Mouse (Mus musculus) limb, embryonic 10.5 days (tissue): ENCODE data around the gene Hoxc9. TPM values are rescaled to one million over a fixed set of nuclear protein-coding genes. Genes with fewer than 3 reads are reported as not detected.

Source experiments
- DNase-seq: peaks from one replicate; pipeline ENCODE4 v3.0.0-alpha.2; 2017; ENCODE audit warnings: low spot score
- H3K27ac ChIP-seq: fragments of 300-500 bp; sonication (generic); 2 replicates; pipeline ENCODE4 v1.5.1; 2016; ENCODE audit warnings: mild to moderate bottlenecking
- H3K27me3 ChIP-seq: fragments of 300-500 bp; sonication (generic); 2 replicates; pipeline ENCODE4 v1.6.1; 2016; ENCODE audit warnings: low read depth, mild to moderate bottlenecking; ENCODE audit not compliant: poor library complexity, severe bottlenecking
- H3K36me3 ChIP-seq: fragments of 300-500 bp; sonication (generic); 2 replicates; pipeline ENCODE4 v1.6.1; 2016; ENCODE audit warnings: mild to moderate bottlenecking, moderate library complexity
- H3K4me1 ChIP-seq: fragments of 300-500 bp; sonication (generic); 2 replicates; pipeline ENCODE4 v1.6.1; 2016
- H3K4me3 ChIP-seq: fragments of 300-500 bp; sonication (generic); 2 replicates; pipeline ENCODE4 v1.5.1; 2016; ENCODE audit warnings: mild to moderate bottlenecking, moderate library complexity
- H3K9me3 ChIP-seq: fragments of 300-500 bp; sonication (generic); replicated peaks from 2 replicates; pipeline ENCODE4 v1.6.1; 2016; ENCODE audit warnings: mild to moderate bottlenecking
- WGBS: fragments of 180-500 bp; shearing (Covaris S2); methylation state at CpG from one replicate; pipeline ENCODE4 v1.1.7; 2016; 5-methylcytosine and 5-hydroxymethylcytosine counted together
- polyA plus RNA-seq: library from polyadenylated mRNA; unstranded; fragments of >200 nt; fragmentation: Nextera tagmentation; extraction: Ambion mirVana; gene quantifications from 2 replicates; pipeline ENCODE4 v1.2.1, GENCODE M21; 2016

The Hoxc9 gene
- polyA plus RNA-seq, 1 experiment from 2014 or later = 6.9 TPM

GRCm38 (mm10) chr15:102999955-103000354 lies 23.7 kb downstream of the Hoxc9 start:
- H3K27me3 ChIP-seq = peaks cover 99% of the 10 kb centered on the region
- DNase-seq = peak; percentile 79
- peaks cover 99% of the 10 kb centered on the region for H3K4me1 ChIP-seq
- under 1% methylated on average over 11 of the region's 11 CpGs for WGBS
- H3K9me3 ChIP-seq = no peaks in the 10 kb centered on the region
- H3K36me3 ChIP-seq = no peaks in the 10 kb centered on the region
- peak overlapping the region; percentile 94 for H3K27ac ChIP-seq
- H3K4me3 ChIP-seq = peak overlapping the region; percentile 56

GRCm38 (mm10) chr15:103000501-103000901 lies 24.3 kb downstream of the Hoxc9 start:
- under 1% methylated on average over 24 of the region's 24 CpGs for WGBS
- Histone ChIP-seq H3K4me3 (peak overlapping the region; percentile 56), H3K27ac (peak overlapping the region; percentile 94), H3K27me3 (peaks cover 99% of the 10 kb centered on the region), H3K9me3 (no peaks in the 10 kb centered on the region), H3K4me1 (peaks cover 99% of the 10 kb centered on the region), H3K36me3 (no peaks in the 10 kb centered on the region)
- peak; percentile 77 for DNase-seq

- Histone ChIP-seq H3K9me3 (no peaks in the 10 kb centered on the region), H3K36me3 (no peaks in the 10 kb centered on the region), H3K4me3 (peak overlapping the region; percentile 56), H3K4me1 (peaks cover 99% of the 10 kb centered on the region), H3K27me3 (peaks cover 99% of the 10 kb centered on the region), H3K27ac (peak overlapping the region; percentile 94)
- WGBS = 40% methylated on average over 2 of the region's 2 CpGs
- DNase-seq = no peak
These were observed 25.1 kb downstream of the Hoxc9 start for GRCm38 (mm10) chr15:103001370-103001769.

GRCm38 (mm10) chr15:103002156-103002555 lies 25.9 kb downstream of the Hoxc9 start:
- Histone ChIP-seq H3K36me3 (no peaks in the 10 kb centered on the region), H3K4me1 (peaks cover 99% of the 10 kb centered on the region), H3K27me3 (peaks cover 98% of the 10 kb centered on the region), H3K4me3 (peak overlapping the region; percentile 56), H3K9me3 (no peaks in the 10 kb centered on the region), H3K27ac (peak overlapping the region; percentile 94)
- no peak for DNase-seq
- WGBS = 6% methylated on average over 4 of the region's 4 CpGs

- H3K4me1 ChIP-seq = peaks cover 99% of the 10 kb centered on the region
- peaks cover 98% of the 10 kb centered on the region for H3K27me3 ChIP-seq
- H3K27ac ChIP-seq = peak overlapping the region; percentile 94
- 6% methylated on average over 13 of the region's 13 CpGs for WGBS
- no peaks in the 10 kb centered on the region for H3K9me3 ChIP-seq
- H3K4me3 ChIP-seq = peak overlapping the region; percentile 56
- DNase-seq = no peak
- H3K36me3 ChIP-seq = no peaks in the 10 kb centered on the region
These were observed 26.7 kb downstream of the Hoxc9 start for GRCm38 (mm10) chr15:103002821-103003448.

- H3K27me3 ChIP-seq = peaks cover 99% of the 10 kb centered on the region
- under 1% methylated on average over 17 of the region's 17 CpGs for WGBS
- H3K4me1 ChIP-seq = peaks cover 99% of the 10 kb centered on the region
- peak overlapping the region; percentile 38 for H3K4me3 ChIP-seq
- peak overlapping the region; percentile 83 for H3K27ac ChIP-seq
- no peaks in the 10 kb centered on the region for H3K36me3 ChIP-seq
- no peak for DNase-seq
- H3K9me3 ChIP-seq = no peaks in the 10 kb centered on the region
These were observed 29.1 kb downstream of the Hoxc9 start for GRCm38 (mm10) chr15:103005308-103005707.

- Histone ChIP-seq H3K4me1 (peaks cover 99% of the 10 kb centered on the region), H3K9me3 (no peaks in the 10 kb centered on the region), H3K27ac (peak overlapping the region; percentile 83), H3K27me3 (peaks cover 99% of the 10 kb centered on the region), H3K36me3 (no peaks in the 10 kb centered on the region), H3K4me3 (peak overlapping the region; percentile 38)
- 2% methylated on average over 5 of the region's 5 CpGs for WGBS
- no peak for DNase-seq
These were observed 29.6 kb downstream of the Hoxc9 start for GRCm38 (mm10) chr15:103005797-103006196.

- H3K27me3 ChIP-seq = peaks cover 99% of the 10 kb centered on the region
- H3K9me3 ChIP-seq = no peaks in the 10 kb centered on the region
- no peaks in the 10 kb centered on the region; the same call in 1 of the 2 replicates for H3K36me3 ChIP-seq
- WGBS = 5% methylated on average over 1 of the region's 1 CpGs
- peak overlapping the region; percentile 83 for H3K27ac ChIP-seq
- DNase-seq = no peak
- H3K4me3 ChIP-seq = peak overlapping the region; percentile 38; the same call in 1 of the 2 replicates
- H3K4me1 ChIP-seq = peaks cover 99% of the 10 kb centered on the region
These were observed 30.1 kb downstream of the Hoxc9 start for GRCm38 (mm10) chr15:103006326-103006725.

- under 1% methylated on average over 27 of the region's 27 CpGs for WGBS
- H3K4me1 ChIP-seq = peaks cover 98% of the 10 kb centered on the region
- DNase-seq = no peak
- H3K27me3 ChIP-seq = peaks cover 97% of the 10 kb centered on the region
- H3K27ac ChIP-seq = peak overlapping the region; percentile 90
- no peaks in the 10 kb centered on the region for H3K9me3 ChIP-seq
- H3K4me3 ChIP-seq = peak overlapping the region; percentile 51
- H3K36me3 ChIP-seq = no peaks in the 10 kb centered on the region; the same call in 1 of the 2 replicates
These were observed 33.2 kb downstream of the Hoxc9 start for GRCm38 (mm10) chr15:103009265-103010111.

GRCm38 (mm10) chr15:103010112-103010846 lies 34.0 kb downstream of the Hoxc9 start:
- Histone ChIP-seq H3K36me3 (no peaks in the 10 kb centered on the region; the same call in 1 of the 2 replicates), H3K4me1 (peaks cover 98% of the 10 kb centered on the region), H3K4me3 (peak overlapping the region; percentile 51), H3K9me3 (no peaks in the 10 kb centered on the region), H3K27me3 (peaks cover 97% of the 10 kb centered on the region), H3K27ac (peak overlapping the region; percentile 90)
- no peak for DNase-seq
- WGBS = under 1% methylated on average over 31 of the region's 31 CpGs

- no peaks in the 10 kb centered on the region; the same call in 1 of the 2 replicates for H3K36me3 ChIP-seq
- no peak for DNase-seq
- WGBS = under 1% methylated on average over 28 of the region's 28 CpGs
- peak overlapping the region; percentile 51 for H3K4me3 ChIP-seq
- H3K9me3 ChIP-seq = no peaks in the 10 kb centered on the region
- H3K27ac ChIP-seq = peak overlapping the region; percentile 90
- peaks cover 98% of the 10 kb centered on the region for H3K4me1 ChIP-seq
- peaks cover 97% of the 10 kb centered on the region for H3K27me3 ChIP-seq
These were observed 34.8 kb downstream of the Hoxc9 start for GRCm38 (mm10) chr15:103010847-103011555.

- DNase-seq = peak; percentile 68
- Histone ChIP-seq H3K4me1 (peaks cover 98% of the 10 kb centered on the region), H3K9me3 (no peaks in the 10 kb centered on the region), H3K36me3 (no peaks in the 10 kb centered on the region; the same call in 1 of the 2 replicates), H3K4me3 (peak overlapping the region; percentile 45), H3K27ac (peak overlapping the region; percentile 90), H3K27me3 (peaks cover 97% of the 10 kb centered on the region)
- 3% methylated on average over 26 of the region's 26 CpGs for WGBS
These were observed 35.8 kb downstream of the Hoxc9 start for GRCm38 (mm10) chr15:103011928-103012486.
